Mouse (Mus musculus) liver, adult 2 months (tissue): Measurements from ENCODE around the gene Cacna1h.

ENCODE experiments used
- CTCF ChIP-seq: fragments of 200-500 bp; IDR thresholded peaks from 2 replicates; pipeline ENCODE4 v1.5.1; 2011; ENCODE audit warnings: low read depth, low read length, control low read depth
- POLR2A ChIP-seq: fragments of 200-500 bp; IDR thresholded peaks from 2 replicates; pipeline ENCODE4 v1.6.1; 2011; ENCODE audit warnings: low read length, control low read depth; ENCODE audit not compliant: insufficient read depth; ENCODE audit errors: extremely low read depth

DNA sequence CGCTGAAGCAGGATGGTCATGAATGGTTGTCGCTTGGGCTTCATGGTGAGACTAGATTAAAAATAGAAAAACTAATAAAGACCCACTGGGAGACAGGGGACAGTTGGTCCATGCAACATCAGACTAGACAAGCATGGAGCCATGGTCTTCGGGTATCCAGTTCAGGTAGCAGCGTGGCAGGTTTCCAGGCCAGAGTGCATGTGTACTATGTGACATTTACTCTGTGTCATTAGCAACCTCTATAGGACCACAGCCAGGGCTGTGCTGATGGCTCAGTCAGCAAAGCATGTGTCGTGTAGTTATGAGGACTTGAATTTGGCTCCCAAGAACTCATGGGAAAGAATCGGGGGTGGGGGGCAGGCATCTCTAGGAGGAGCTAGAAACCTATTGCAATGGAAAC lies 93.6 kb downstream of the Cacna1h start:
- no peak for TF ChIP-seq CTCF
- no peak for TF ChIP-seq POLR2A
